9 mouse cellular contexts compared by ENCODE assay signal in the genomic region with DNA sequence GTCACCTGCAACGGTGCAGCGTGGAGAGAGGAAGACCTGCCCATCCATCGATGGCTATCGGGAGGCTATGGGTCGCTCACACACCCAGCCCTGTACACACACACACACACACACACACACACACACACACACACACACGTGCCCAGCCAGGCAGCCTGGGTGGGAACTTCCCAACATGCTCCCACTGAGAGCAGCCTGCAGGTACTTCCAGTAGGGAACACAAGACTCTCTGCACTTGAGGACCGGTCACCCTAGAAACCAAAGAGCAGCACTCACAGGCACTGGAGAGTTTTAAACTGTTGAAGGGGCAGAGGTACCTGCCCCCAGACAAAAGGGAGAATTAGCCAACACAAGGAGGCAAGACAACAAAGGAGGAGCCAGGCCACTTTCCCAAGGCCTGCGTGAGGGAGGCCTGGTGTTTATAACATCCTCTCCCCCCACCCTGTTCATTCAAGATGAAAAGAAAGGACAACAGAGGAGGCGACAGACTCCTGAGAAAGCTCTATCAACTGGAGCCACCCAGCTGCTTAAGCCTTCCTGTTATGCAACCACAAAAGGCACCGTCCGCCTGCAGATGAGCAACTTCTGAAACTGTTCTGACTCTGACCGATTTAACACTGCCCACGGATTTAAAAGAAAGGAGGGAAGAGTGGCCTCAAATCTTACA.
DNase-seq lines count a peak whose midpoint lies in the region; ATAC-seq and TF ChIP-seq lines count a peak whose summit lies in the region.
"Had no signal": no experiment of that assay in that cellular context is flagged by ENCODE, and none has a peak within 500 bp of the region (broad histone marks: within the 10 kb centered on the region; RNA-seq: fewer than 3 reads in every experiment).

No protein-coding gene starts in this region.

- peak; percentile 71 for ATAC-seq in activated CD4-positive, CD25-positive, alpha-beta regulatory T cell, adult 4 months
- peak; percentile 84 for ATAC-seq in granulocyte monocyte progenitor cell, adult 5-6 weeks (replicated peaks; ENCODE audit: poor library complexity, severe bottlenecking)

- WGBS in kidney, adult 2 months: 67% methylated on average over 13 of the region's 13 CpGs

- DNase-seq in kidney, adult 2 months: no peak
- DNase-seq in kidney, adult 18-20 months: no peak
- peak; percentile 51 for DNase-seq in lung, postnatal 36 days
- DNase-seq in testis, postnatal 10 days (ENCODE audit: low spot score): no peak
- no peak for DNase-seq in thymus, postnatal 14 days
- no peak for DNase-seq in urinary bladder, postnatal 4 days (ENCODE audit: low spot score in 2 of 2)

- H3K27me3 ChIP-seq in kidney, adult 2 months (replicated peaks; ENCODE audit: control insufficient read depth, insufficient read depth, low read length): no peaks in the 10 kb centered on the region

- no peaks in the 10 kb centered on the region for H3K4me1 ChIP-seq in kidney, adult 2 months (ENCODE audit: control insufficient read depth, insufficient read depth, low read length)

- no peak for TF ChIP-seq CTCF in kidney, adult 2 months (conservative IDR thresholded peaks at IDR 0.05; ENCODE audit: insufficient read depth, insufficient read length, low read depth, low read length)

- no peak overlapping the region for H3K27ac ChIP-seq in kidney, adult 2 months (ENCODE audit: insufficient read depth, low read depth, low read length)

- no peaks in the 10 kb centered on the region for H3K36me3 ChIP-seq in kidney, adult 2 months (ENCODE audit: control insufficient read depth, insufficient read depth, low read length)

- TF ChIP-seq POLR2A in kidney, adult 2 months (IDR thresholded peaks at IDR 0.05; ENCODE audit: low read depth, low read length): no peak

- 0 out of 2 replicates have a peak overlapping the region, but pooled peaks have one; percentile 11 for H3K4me3 ChIP-seq in kidney, adult 2 months (ENCODE audit: insufficient read depth, low read depth, low read length)
- H3K4me3 ChIP-seq: myocyte had no signal
